Mouse (Mus musculus): ENCODE results near the gene Lgals3. TPM values are rescaled to one million over a fixed set of nuclear protein-coding genes. Genes with fewer than 3 reads are reported as not detected.

Lgals3 gene
- total RNA-seq, 2 experiments from 2014 or later = 0.91 to 1.3 TPM

DNA sequence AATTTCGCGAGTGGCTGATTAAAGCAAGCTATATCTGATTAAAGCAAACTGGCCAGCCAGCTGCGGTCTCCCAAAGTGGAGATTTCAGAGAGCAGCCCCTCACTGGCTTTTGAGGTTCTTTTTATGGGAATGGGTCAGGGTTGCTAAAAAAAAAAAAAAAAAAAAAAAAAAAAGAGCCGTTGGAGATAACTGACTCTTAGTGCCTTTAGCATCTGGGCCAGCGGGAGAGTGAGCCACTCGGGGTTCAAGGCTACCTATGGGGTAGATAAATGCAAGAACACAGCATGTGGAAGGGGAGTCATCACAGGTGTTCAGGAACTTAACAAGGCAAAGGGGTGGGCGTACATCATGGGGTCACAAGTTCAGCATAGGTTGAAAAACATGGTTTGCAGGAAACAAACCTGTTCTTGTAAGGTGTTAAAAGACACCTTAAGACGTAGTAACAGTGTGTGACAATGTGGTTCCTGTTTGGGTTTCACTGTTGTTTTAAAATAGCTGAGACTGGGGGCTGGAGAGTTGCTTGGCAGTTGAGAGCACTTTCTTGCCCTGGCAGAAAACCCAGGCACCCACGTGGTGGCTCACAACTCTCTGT is 51.6 kb downstream of the Lgals3 start:
- no peak for DNase-seq (ENCODE audit: extremely low spot score in 1 of 2, low spot score in 1 of 2)

- DNase-seq (ENCODE audit: extremely low spot score in 1 of 2, low spot score in 1 of 2) = no peak
These were observed 52.2 kb downstream of the Lgals3 start for GRCm38 (mm10) chr14:47419723-47420276.

GRCm38 (mm10) chr14:47421606-47422005 is 54.1 kb downstream of the Lgals3 start:
- DNase-seq (ENCODE audit: extremely low spot score in 1 of 2, low spot score in 1 of 2) = no peak

DNA sequence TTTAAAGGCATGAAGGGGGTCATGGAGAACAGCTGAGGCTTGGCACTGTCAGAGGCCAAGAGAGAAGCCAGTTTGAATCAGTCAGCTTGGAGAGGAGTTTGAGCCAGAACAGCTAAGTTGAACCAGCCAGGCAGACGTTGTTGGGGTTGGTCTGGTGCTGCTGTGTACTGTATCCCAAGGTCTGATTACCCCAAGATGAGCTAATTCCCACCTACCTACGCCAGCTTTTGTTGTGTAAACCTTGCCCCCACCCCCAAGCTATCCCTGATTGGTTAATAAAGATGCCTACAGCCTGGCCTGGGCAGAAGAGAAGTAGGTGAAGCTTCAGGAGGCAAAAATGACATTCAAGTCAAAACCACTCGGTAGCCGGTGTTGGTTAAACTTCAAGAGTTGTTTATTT is 54.9 kb downstream of the Lgals3 start:
- no peak for DNase-seq (ENCODE audit: extremely low spot score in 1 of 2, low spot score in 1 of 2)

DNA sequence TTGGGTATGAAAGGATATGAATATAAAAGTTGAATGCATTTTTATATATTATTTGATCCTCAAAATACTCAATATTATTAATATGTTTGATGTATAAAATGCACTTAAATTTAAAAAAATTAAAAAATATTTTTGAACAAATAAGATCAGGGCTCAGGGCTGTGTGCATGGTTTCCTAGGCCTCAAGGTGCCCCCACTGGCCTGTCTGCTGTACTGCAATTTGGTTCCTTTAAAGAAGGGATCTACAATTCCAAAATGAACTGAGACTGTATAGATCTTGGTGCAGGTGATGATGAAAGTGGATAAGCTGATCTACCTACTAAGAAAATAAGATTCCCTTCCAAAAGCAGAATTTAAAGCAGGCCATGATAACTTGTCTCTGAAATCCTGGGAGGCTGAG is 65.4 kb downstream of the Lgals3 start:
- DNase-seq (ENCODE audit: extremely low spot score in 1 of 2, low spot score in 1 of 2) = peak in 1 of 2 experiments; percentile 10

Other genes starting within 250 kb of the Lgals3 start
- 1 to 10 TPM; 1.5 to 1.8 TPM for gene Gch1, start 178.3 kb upstream of the Lgals3 start, total RNA-seq (2021)
- gene Wdhd1, start 90.9 kb upstream of the Lgals3 start, total RNA-seq (2021) = 1 to 10 TPM; 5.1 to 5.4 TPM
- gene Socs4, start 90.8 kb upstream of the Lgals3 start, total RNA-seq (2021) = 10 to 100 TPM; 11.1 TPM
- gene Mapk1ip1l, start 69.5 kb upstream of the Lgals3 start, total RNA-seq (2021) = 10 to 100 TPM; 57.4 to 61.4 TPM
- under 1 TPM; 0.34 to 0.61 TPM for gene Dlgap5, start 50.7 kb downstream of the Lgals3 start, total RNA-seq (2021)
- gene Fbxo34, start 82.7 kb downstream of the Lgals3 start, total RNA-seq (2021) = 10 to 100 TPM; 86.2 to 90.9 TPM
- gene Atg14, start 202.9 kb downstream of the Lgals3 start, total RNA-seq (2021) = 10 to 100 TPM; 16.6 to 17.9 TPM